Mouse (Mus musculus) kidney, postnatal 36 days (tissue): ENCODE measurements around the gene Klk11.

ENCODE experiments used
- DNase-seq, 2 experiments: peaks; one replicate each; pipeline ENCODE4 v3.0.0; 2021 to 2022; ENCODE audit warnings: mixed read lengths in 2 of 2

Klk11 gene

GRCm38 (mm10) chr7:43774364-43774763 lies at the start of gene Klk11:
Gene Klk11 (plus strand): TSS chr7:43774604.
- DNase-seq: no peak

- peak; percentile 9 to 30 for DNase-seq
Observed at GRCm38 (mm10) chr7:43747788-43748187, 26.6 kb upstream of the Klk11 start.

GRCm38 (mm10) chr7:43752806-43753205 lies 21.6 kb upstream of the Klk11 start:
- DNase-seq: no peak

- DNase-seq: no peak
Observed at GRCm38 (mm10) chr7:43766484-43766883, 7.9 kb upstream of the Klk11 start.

- no peak for DNase-seq
Observed at GRCm38 (mm10) chr7:43768597-43768996, 5.8 kb upstream of the Klk11 start, which contains the start of gene Klk12. Gene Klk12 (plus strand): TSS chr7:43768897.

- DNase-seq: no peak
Observed at GRCm38 (mm10) chr7:43769636-43770035, 4.8 kb upstream of the Klk11 start.

GRCm38 (mm10) chr7:43770701-43771100 lies 3.7 kb upstream of the Klk11 start:
- no peak for DNase-seq

GRCm38 (mm10) chr7:43771916-43772315 lies 2.5 kb upstream of the Klk11 start:
- no peak for DNase-seq

GRCm38 (mm10) chr7:43772901-43773300 lies 1.5 kb upstream of the Klk11 start:
- no peak for DNase-seq

GRCm38 (mm10) chr7:43774802-43775201 lies 398 bp downstream of the Klk11 start:
- no peak for DNase-seq

- no peak for DNase-seq
Observed at GRCm38 (mm10) chr7:43775311-43776057, 1.1 kb downstream of the Klk11 start.

- DNase-seq: no peak
Observed at GRCm38 (mm10) chr7:43776506-43776905, 2.1 kb downstream of the Klk11 start.

GRCm38 (mm10) chr7:43777423-43777822 lies 3.0 kb downstream of the Klk11 start:
- no peak for DNase-seq

- no peak for DNase-seq
Observed at GRCm38 (mm10) chr7:43778176-43778970, 4.0 kb downstream of the Klk11 start.

GRCm38 (mm10) chr7:43780241-43780640 lies 5.8 kb downstream of the Klk11 start:
- DNase-seq: no peak

- no peak for DNase-seq
Observed at GRCm38 (mm10) chr7:43780746-43781145, 6.3 kb downstream of the Klk11 start, which contains the start of gene Klk10. Gene Klk10 (plus strand): TSS chr7:43781035.

- DNase-seq: no peak
Observed at GRCm38 (mm10) chr7:43781541-43781940, 7.1 kb downstream of the Klk11 start.

- peak; percentile 67 to 91 for DNase-seq
Observed at GRCm38 (mm10) chr7:43782275-43783265, 8.2 kb downstream of the Klk11 start.

- peak; percentile 14 to 59 for DNase-seq
Observed at GRCm38 (mm10) chr7:43785286-43785685, 10.9 kb downstream of the Klk11 start.

GRCm38 (mm10) chr7:43788096-43788495 lies 13.7 kb downstream of the Klk11 start:
- no peak for DNase-seq

GRCm38 (mm10) chr7:43789295-43789694 lies 14.9 kb downstream of the Klk11 start:
- DNase-seq: no peak

- no peak for DNase-seq
Observed at GRCm38 (mm10) chr7:43791591-43791990, 17.2 kb downstream of the Klk11 start, which contains the start of gene Klk9. Gene Klk9 (plus strand): TSS chr7:43791891.

- DNase-seq: no peak
Observed at GRCm38 (mm10) chr7:43796355-43796754, 22.0 kb downstream of the Klk11 start.
